Mouse (Mus musculus): ENCODE data around the gene Bmp15. TPM values are rescaled to one million over a fixed set of nuclear protein-coding genes. Genes with fewer than 3 reads are reported as not detected.

The Bmp15 gene
- 0.03 and 0.04 TPM in 2 replicates for polyA plus RNA-seq (2012; rRNA removed)

DNA sequence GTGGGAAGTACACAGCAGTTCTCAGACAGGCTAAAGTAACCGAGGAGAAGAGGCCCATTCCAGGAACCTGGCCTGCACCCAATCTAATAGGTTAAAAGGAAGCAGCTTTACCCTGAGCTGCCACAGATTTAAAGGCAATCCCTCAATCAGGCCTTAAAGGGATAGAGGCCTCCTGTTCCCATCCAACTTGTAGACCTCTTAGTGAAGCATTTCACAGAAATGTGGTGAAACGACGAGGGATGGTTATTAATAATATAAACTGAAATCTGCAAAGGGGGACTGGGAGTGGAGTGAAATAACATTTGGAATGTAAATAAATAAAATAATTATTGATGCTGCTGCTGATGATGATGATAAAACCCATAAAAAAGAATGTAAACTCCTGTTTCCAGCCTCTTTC, at the start of gene Bmp15:
TSS of gene Bmp15 (minus strand) at position 101 of the 400 bp plus-strand sequence.
- WGBS: 73% methylated on average over 3 of the region's 3 CpGs
- TF ChIP-seq CTCF (IDR thresholded peaks at IDR 0.05; ENCODE audit: insufficient read depth, low read length): no peak
- no peak for TF ChIP-seq POLR2A (IDR thresholded peaks at IDR 0.05; ENCODE audit: borderline replicate concordance, extremely low read depth, low read depth, low read length)

DNA sequence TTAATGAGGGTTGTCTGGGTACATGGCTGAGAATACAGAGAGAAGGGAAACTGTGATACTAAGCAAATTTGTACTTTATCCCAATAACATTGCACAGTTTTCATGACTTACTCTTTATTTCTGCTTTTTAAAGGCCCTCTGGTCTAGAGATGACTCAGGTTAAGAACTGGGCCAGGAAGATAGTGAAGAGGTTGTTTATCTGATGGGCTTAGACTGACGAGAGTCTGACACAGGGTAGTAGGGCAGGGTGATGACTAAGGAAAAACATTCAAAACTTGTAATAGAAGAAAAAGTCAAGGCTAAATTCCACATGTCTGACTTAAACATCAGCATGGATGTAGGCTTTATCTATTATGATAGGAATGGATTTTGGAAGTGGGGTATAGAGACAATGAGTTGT, 48.3 kb upstream of the Bmp15 start:
- Histone ChIP-seq H3K4me3 (replicated peaks; ENCODE audit: extremely low read depth, low read depth, low read length) (no peak overlapping the region), H3K4me1 (ENCODE audit: control insufficient read depth, insufficient read depth, low read length) (no peaks in the 10 kb centered on the region)
- TF ChIP-seq CTCF (IDR thresholded peaks at IDR 0.05; ENCODE audit: insufficient read depth, low read length): no peak
- no peak for TF ChIP-seq POLR2A (IDR thresholded peaks at IDR 0.05; ENCODE audit: borderline replicate concordance, extremely low read depth, low read depth, low read length)
- DNase-seq: no peak
- 57% methylated on average over 1 of the region's 1 CpGs for WGBS

More for the DNA sequence above, at the start of gene Bmp15:
- H3K4me1 ChIP-seq (ENCODE audit: control insufficient read depth, insufficient read depth, low read length): no peaks in the 10 kb centered on the region
- no peak for DNase-seq
- H3K4me3 ChIP-seq (replicated peaks; ENCODE audit: extremely low read depth, low read depth, low read length): no peak within 1 kb of the TSS

DNA sequence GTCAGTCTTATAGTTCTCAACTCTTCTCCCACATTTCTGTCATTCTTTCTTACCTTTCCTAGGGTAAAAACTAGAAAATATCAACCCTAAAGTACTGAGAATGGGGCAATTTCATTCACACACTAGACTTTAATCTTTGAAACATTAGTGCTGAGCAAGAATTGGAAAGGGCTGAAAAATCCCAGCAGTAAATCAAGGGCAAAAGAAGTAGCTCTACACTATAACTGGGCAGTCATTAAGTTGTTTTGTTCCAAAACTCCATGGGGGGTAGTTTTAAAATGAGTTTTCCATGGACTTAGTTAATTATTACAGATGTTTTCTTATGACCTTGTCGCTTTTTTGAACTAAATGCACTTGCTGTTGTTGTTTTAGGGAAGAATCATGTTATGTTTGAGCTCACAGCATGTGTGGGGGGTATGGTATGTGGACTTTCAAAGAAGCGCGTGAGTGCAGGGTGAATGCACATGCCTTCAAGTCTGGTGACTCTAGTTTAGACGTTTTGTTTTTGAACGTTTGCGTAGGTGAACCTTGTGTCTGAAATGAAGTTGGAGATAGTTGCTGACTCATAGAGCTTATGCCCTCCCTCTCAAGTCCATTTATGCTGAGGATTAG, 37.1 kb upstream of the Bmp15 start:
- TF ChIP-seq CTCF (IDR thresholded peaks at IDR 0.05; ENCODE audit: insufficient read depth, low read length): no peak
- no peak for TF ChIP-seq POLR2A (IDR thresholded peaks at IDR 0.05; ENCODE audit: borderline replicate concordance, extremely low read depth, low read depth, low read length)
- H3K4me1 ChIP-seq (ENCODE audit: control insufficient read depth, insufficient read depth, low read length): no peaks in the 10 kb centered on the region
- H3K4me3 ChIP-seq (replicated peaks; ENCODE audit: extremely low read depth, low read depth, low read length): no peak overlapping the region
- no peak for DNase-seq
- WGBS: 69% methylated on average over 6 of the region's 6 CpGs

DNA sequence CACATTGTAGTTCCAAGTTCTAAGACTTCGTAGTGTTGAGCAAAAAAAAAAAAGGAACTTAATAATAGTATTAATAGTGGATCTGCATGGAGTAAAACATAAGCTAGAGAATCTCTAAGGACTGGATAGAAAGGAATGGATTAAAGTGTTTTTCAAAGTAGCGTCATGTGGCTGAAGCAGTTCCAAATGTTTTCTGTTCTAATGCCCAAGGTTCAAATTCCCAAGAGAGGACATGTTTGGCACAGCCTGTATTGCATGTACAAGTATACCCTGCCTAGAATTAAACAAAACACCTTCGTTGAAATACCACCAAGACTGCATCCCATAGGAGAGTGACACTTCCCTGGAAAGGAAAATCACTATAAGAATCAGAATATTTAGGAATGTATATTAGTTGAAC, 36.4 kb upstream of the Bmp15 start:
- Histone ChIP-seq H3K4me3 (replicated peaks; ENCODE audit: extremely low read depth, low read depth, low read length) (no peak overlapping the region), H3K4me1 (ENCODE audit: control insufficient read depth, insufficient read depth, low read length) (no peaks in the 10 kb centered on the region)
- no peak for TF ChIP-seq POLR2A (IDR thresholded peaks at IDR 0.05; ENCODE audit: borderline replicate concordance, extremely low read depth, low read depth, low read length)
- no peak for TF ChIP-seq CTCF (IDR thresholded peaks at IDR 0.05; ENCODE audit: insufficient read depth, low read length)
- WGBS: 59% methylated on average over 3 of the region's 3 CpGs
- DNase-seq: no peak

DNA sequence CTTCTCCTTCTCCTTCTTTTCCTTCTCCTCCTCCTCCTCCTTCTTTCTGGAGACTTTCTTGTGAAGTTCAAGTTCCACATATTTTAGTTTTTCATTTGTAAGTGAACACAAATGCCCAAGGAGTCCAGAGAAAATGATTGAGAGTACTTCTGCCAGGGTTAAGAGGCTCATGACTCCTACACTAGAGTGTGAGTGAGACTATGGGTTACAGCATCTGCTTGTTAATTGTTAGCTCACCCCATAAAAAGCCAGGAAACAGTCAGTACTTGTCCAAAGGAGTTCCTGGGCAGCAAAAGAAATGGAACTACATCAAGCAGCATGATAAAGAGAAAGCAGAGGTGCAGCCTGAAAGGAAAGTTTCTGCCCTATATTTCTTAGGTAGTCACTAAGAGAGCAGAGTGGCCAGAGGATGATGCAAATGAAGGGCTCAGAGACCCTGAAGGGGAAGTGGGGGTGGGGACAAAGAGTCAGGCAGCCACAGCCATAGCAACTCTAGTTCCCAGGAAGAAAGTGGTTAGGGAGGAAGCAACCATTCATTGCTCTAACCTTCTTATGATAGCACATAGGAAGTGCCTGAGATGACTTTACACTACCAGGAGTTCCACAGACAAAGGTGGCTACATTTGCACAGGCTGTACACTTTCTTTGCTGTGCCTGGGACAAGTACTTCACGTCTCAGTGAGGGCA, 24.9 kb upstream of the Bmp15 start:
- no peak overlapping the region for H3K4me3 ChIP-seq (replicated peaks; ENCODE audit: extremely low read depth, low read depth, low read length)
- no peak for DNase-seq
- WGBS: 30% methylated on average over 1 of the region's 1 CpGs
- H3K4me1 ChIP-seq (ENCODE audit: control insufficient read depth, insufficient read depth, low read length): no peaks in the 10 kb centered on the region
- TF ChIP-seq POLR2A (IDR thresholded peaks at IDR 0.05; ENCODE audit: borderline replicate concordance, extremely low read depth, low read depth, low read length) (no peak), CTCF (IDR thresholded peaks at IDR 0.05; ENCODE audit: insufficient read depth, low read length) (no peak)

DNA sequence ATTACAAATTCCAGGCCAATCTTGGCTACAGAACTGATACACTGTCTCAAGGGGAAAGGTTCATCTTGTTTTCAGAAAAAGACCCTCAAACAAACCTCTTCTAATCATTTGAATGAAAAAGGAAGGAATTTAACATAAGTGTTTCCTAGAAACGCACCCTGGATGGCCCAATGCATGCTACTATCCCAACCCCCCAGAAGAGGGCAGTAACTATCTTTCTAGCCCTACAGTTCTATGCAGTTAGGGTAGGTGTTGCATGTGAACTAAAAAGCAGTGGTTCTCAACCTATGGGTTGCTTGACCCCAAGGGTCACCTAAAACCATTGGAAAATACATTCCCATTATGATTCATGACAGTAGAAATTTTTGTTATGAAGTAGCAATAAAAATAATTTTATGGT, 3.5 kb upstream of the Bmp15 start:
- TF ChIP-seq CTCF (IDR thresholded peaks at IDR 0.05; ENCODE audit: insufficient read depth, low read length): no peak
- TF ChIP-seq POLR2A (IDR thresholded peaks at IDR 0.05; ENCODE audit: borderline replicate concordance, extremely low read depth, low read depth, low read length): no peak
- no peak for DNase-seq
- Histone ChIP-seq H3K4me1 (ENCODE audit: control insufficient read depth, insufficient read depth, low read length) (no peaks in the 10 kb centered on the region), H3K4me3 (replicated peaks; ENCODE audit: extremely low read depth, low read depth, low read length) (no peak overlapping the region)
- WGBS: 32% methylated on average over 1 of the region's 1 CpGs

DNA sequence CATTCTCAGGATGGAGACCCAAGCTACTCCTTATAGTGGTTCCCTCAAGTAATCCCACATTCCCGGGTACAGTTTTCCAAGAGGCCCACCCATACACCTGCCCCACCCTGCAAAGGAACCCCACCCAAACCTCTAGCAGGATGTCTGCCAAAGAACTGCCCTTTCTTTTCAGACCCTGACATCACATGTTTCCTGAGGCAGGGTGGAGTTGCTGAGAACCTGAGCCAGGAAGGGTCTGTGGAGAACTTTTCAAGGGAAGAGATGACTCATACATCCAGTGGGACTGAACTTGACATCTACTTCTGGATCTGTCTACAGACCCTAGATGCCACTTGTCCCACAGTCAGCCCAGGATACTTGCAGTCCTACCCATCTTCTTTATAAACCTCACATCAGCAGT, 2.8 kb downstream of the Bmp15 start:
- TF ChIP-seq POLR2A (IDR thresholded peaks at IDR 0.05; ENCODE audit: borderline replicate concordance, extremely low read depth, low read depth, low read length) (no peak), CTCF (IDR thresholded peaks at IDR 0.05; ENCODE audit: insufficient read depth, low read length) (no peak)
- no peak for DNase-seq
- no peaks in the 10 kb centered on the region for H3K4me1 ChIP-seq (ENCODE audit: control insufficient read depth, insufficient read depth, low read length)
- no peak overlapping the region for H3K4me3 ChIP-seq (replicated peaks; ENCODE audit: extremely low read depth, low read depth, low read length)
- 59% methylated on average over 1 of the region's 1 CpGs for WGBS

Other genes with a start within 250 kb of the Bmp15 start
- gene AU022751, start 237.3 kb downstream of the Bmp15 start, polyA plus RNA-seq (2012; rRNA removed): not detected in 2 replicates
- 0.44 and 0.54 TPM in 2 replicates for gene Nudt10, start 147.7 kb downstream of the Bmp15 start, polyA plus RNA-seq (2012; rRNA removed)
- gene Shroom4, start 79.1 kb upstream of the Bmp15 start, polyA plus RNA-seq (2012; rRNA removed): 9.2 and 12.9 TPM in 2 replicates

All from lung, adult 2 months (tissue).